Mouse (Mus musculus): ENCODE data around the gene Chrm3.

Gene Chrm3

GRCm38 (mm10) chr13:10071165-10071564 lies 289.5 kb downstream of the Chrm3 start:
- peak in 1 of 2 experiments; percentile 61 for DNase-seq (ENCODE audit: low spot score in 2 of 2)

GRCm38 (mm10) chr13:10068927-10069580 lies 291.6 kb downstream of the Chrm3 start:
- no peak for DNase-seq (ENCODE audit: low spot score in 2 of 2)

- DNase-seq (ENCODE audit: low spot score in 2 of 2), result no peak
Observed at GRCm38 (mm10) chr13:10066829-10067618, 293.6 kb downstream of the Chrm3 start.

GRCm38 (mm10) chr13:10065776-10066175 lies 294.9 kb downstream of the Chrm3 start:
- DNase-seq (ENCODE audit: low spot score in 2 of 2), result no peak

GRCm38 (mm10) chr13:10062681-10063080 lies 298.0 kb downstream of the Chrm3 start:
- no peak for DNase-seq (ENCODE audit: low spot score in 2 of 2)

- DNase-seq (ENCODE audit: low spot score in 2 of 2), result no peak
Observed at GRCm38 (mm10) chr13:10058993-10059392, 301.7 kb downstream of the Chrm3 start.

GRCm38 (mm10) chr13:10057644-10058198 lies 302.9 kb downstream of the Chrm3 start:
- DNase-seq (ENCODE audit: low spot score in 2 of 2), result no peak

- DNase-seq (ENCODE audit: low spot score in 2 of 2), result no peak
Observed at GRCm38 (mm10) chr13:10054086-10054485, 306.6 kb downstream of the Chrm3 start.

- DNase-seq (ENCODE audit: low spot score in 2 of 2), result no peak
Observed at GRCm38 (mm10) chr13:10053301-10053889, 307.3 kb downstream of the Chrm3 start.

- no peak for DNase-seq (ENCODE audit: low spot score in 2 of 2)
Observed at GRCm38 (mm10) chr13:10045651-10046350, 314.8 kb downstream of the Chrm3 start.

GRCm38 (mm10) chr13:10044084-10044483 lies 316.6 kb downstream of the Chrm3 start:
- no peak for DNase-seq (ENCODE audit: low spot score in 2 of 2)

GRCm38 (mm10) chr13:10033570-10034399 lies 326.9 kb downstream of the Chrm3 start:
- no peak for DNase-seq (ENCODE audit: low spot score in 2 of 2)

- DNase-seq (ENCODE audit: low spot score in 2 of 2), result no peak
Observed at GRCm38 (mm10) chr13:10031547-10031946, 329.1 kb downstream of the Chrm3 start.

GRCm38 (mm10) chr13:10029944-10030343 lies 330.7 kb downstream of the Chrm3 start:
- DNase-seq (ENCODE audit: low spot score in 2 of 2), result no peak

GRCm38 (mm10) chr13:10025134-10025533 lies 335.5 kb downstream of the Chrm3 start:
- no peak for DNase-seq (ENCODE audit: low spot score in 2 of 2)

- DNase-seq (ENCODE audit: low spot score in 2 of 2), result no peak
Observed at GRCm38 (mm10) chr13:10023112-10023511, 337.5 kb downstream of the Chrm3 start.

- DNase-seq (ENCODE audit: low spot score in 2 of 2), result no peak
Observed at GRCm38 (mm10) chr13:10019252-10019651, 341.4 kb downstream of the Chrm3 start.

- DNase-seq (ENCODE audit: low spot score in 2 of 2), result no peak
Observed at GRCm38 (mm10) chr13:10002916-10003315, 357.7 kb downstream of the Chrm3 start.

GRCm38 (mm10) chr13:9997664-9998328 lies 362.9 kb downstream of the Chrm3 start:
- DNase-seq (ENCODE audit: low spot score in 2 of 2), result no peak

- DNase-seq (ENCODE audit: low spot score in 2 of 2), result no peak
Observed at GRCm38 (mm10) chr13:9995852-9996251, 364.8 kb downstream of the Chrm3 start.
